Mouse (Mus musculus) MEL (cell line): ENCODE data around the gene Tmem104.

Experiments
- CTCF ChIP-seq, 3 experiments: IDR thresholded peaks in 2 of 3; conservative IDR thresholded peaks in 1 of 3; 2 replicates each; pipeline ENCODE4 v1.5.1; 2011 to 2012; ENCODE audit warnings: low read length in 3 of 3, low read depth in 2 of 3, mild to moderate bottlenecking in 2 of 3, improper control_type of control experiment in 1 of 3, inconsistent platforms in 1 of 3, mixed read lengths in 1 of 3, moderate library complexity in 1 of 3; ENCODE audit not compliant: control insufficient read depth in 1 of 3, insufficient read depth in 1 of 3, poor library complexity in 1 of 3, severe bottlenecking in 1 of 3
- EP300 ChIP-seq, 2 experiments: IDR thresholded peaks; 2 replicates each; pipeline ENCODE4 v1.6.1; 2011; ENCODE audit warnings: improper control_type of control experiment in 2 of 2, low read length in 2 of 2, low read depth in 1 of 2, mild to moderate bottlenecking in 1 of 2
- GATA1 ChIP-seq: IDR thresholded peaks from 2 replicates; pipeline ENCODE4 v1.6.1; 2011; ENCODE audit warnings: low read depth, low read length, improper control_type of control experiment
- MAFK ChIP-seq: IDR thresholded peaks from 2 replicates; pipeline ENCODE4 v1.6.1; 2011; ENCODE audit warnings: low read depth, mild to moderate bottlenecking, low read length, improper control_type of control experiment, borderline replicate concordance
- POLR2A ChIP-seq, 2 experiments: IDR thresholded peaks; 2 replicates each; pipeline ENCODE4 v1.6.1; 2011 to 2012; ENCODE audit warnings: low read length in 2 of 2, mild to moderate bottlenecking in 2 of 2, control low read depth in 1 of 2, improper control_type of control experiment in 1 of 2, low read depth in 1 of 2, moderate library complexity in 1 of 2; ENCODE audit not compliant: control insufficient read depth in 1 of 2, insufficient read depth in 1 of 2, poor library complexity in 1 of 2
- SMC3 ChIP-seq: IDR thresholded peaks from 2 replicates; pipeline ENCODE4 v1.6.1; 2011; ENCODE audit warnings: low read depth, low read length, improper control_type of control experiment
- ZNF384 ChIP-seq: IDR thresholded peaks from 2 replicates; pipeline ENCODE4 v1.6.1; 2012; ENCODE audit warnings: low read depth, mild to moderate bottlenecking, inconsistent platforms, low read length, improper control_type of control experiment

- TF ChIP-seq ZNF384 (no peak), SMC3 (no peak), MAFK (no peak), GATA1 (no peak), POLR2A (IDR thresholded peaks at IDR 0.05; ENCODE audit: control insufficient read depth in 1 of 2, insufficient read depth in 1 of 2, low read depth in 1 of 2, low read length in 2 of 2, poor library complexity in 1 of 2) (no peak), CTCF (IDR thresholded peaks at IDR 0.05 in 2 of 3, conservative IDR thresholded peaks at IDR 0.05 in 1 of 3; ENCODE audit: control insufficient read depth in 1 of 3, insufficient read depth in 1 of 3, low read depth in 2 of 3, low read length in 3 of 3, poor library complexity in 1 of 3, severe bottlenecking in 1 of 3) (no peak), EP300 (IDR thresholded peaks at IDR 0.05; ENCODE audit: low read depth in 1 of 2, low read length in 2 of 2) (no peak)
Measured at GRCm38 (mm10) chr11:115200520-115200919, 13.2 kb downstream of the Tmem104 start.
